Mouse (Mus musculus): Measurements from ENCODE around the gene Mfsd4b2.

The Mfsd4b2 gene

DNA sequence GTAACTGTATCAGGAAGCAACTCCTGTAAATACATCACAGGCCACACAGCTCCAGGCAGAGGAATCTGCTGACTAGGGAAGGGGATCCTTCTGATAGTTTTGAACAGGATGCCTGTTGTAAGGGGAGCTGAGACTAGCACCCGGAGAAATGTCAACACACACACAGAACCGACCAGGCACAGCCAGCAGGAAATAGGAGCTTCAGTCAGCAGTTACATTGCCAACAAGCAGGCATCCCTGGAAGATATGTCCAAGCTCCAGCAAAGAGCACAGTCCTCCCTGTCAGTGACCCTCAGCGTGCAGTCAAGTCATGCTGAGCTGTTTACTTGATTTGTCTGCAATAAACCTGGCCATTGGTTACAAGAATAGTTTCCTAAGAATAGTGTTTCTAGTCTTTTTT, 38.1 kb downstream of the Mfsd4b2 start:
- DNase-seq, result no peak

All from lung, postnatal 36 days (tissue).